Mouse (Mus musculus) E14TG2a.4 (cell line): ENCODE measurements around the gene Xpo1.

ENCODE experiments used
- CTCF ChIP-seq: conservative IDR thresholded peaks from 2 replicates; pipeline ENCODE4 v1.5.1; 2014; ENCODE audit warnings: low read length
- POU5F1 ChIP-seq: IDR thresholded peaks from 2 replicates; pipeline ENCODE4 v1.6.1; 2014; ENCODE audit warnings: low read length, borderline replicate concordance

GRCm38 (mm10) chr11:23275780-23276179, 19.9 kb downstream of the Xpo1 start:
- TF ChIP-seq CTCF (no peak), POU5F1 (no peak)
